Mouse (Mus musculus) embryonic facial prominence, embryonic 13.5 days (tissue): ENCODE data around the gene Lmo3. TPM values are rescaled to one million over a fixed set of nuclear protein-coding genes. Genes with fewer than 3 reads are reported as not detected.

ENCODE experiments used
- ATAC-seq: fragments of 200-750 bp; cut with Nextera tagmentation; 2 replicates; pipeline ENCODE4 v1.8.0; 2017; ENCODE audit warnings: low read depth; ENCODE audit not compliant: insufficient number of reproducible peaks, insufficient read depth, low FRiP score, low TSS enrichment
- H3K27ac ChIP-seq: fragments of 300-500 bp; sonication (generic); 2 replicates; pipeline ENCODE4 v1.5.1; 2015; ENCODE audit warnings: moderate library complexity, mild to moderate bottlenecking, inconsistent platforms
- H3K27me3 ChIP-seq: fragments of 300-500 bp; sonication (generic); 2 replicates; pipeline ENCODE4 v1.6.1; 2015; ENCODE audit warnings: mild to moderate bottlenecking, inconsistent platforms
- H3K36me3 ChIP-seq: fragments of 300-500 bp; sonication (generic); 2 replicates; pipeline ENCODE4 v1.6.1; 2015; ENCODE audit warnings: mild to moderate bottlenecking, inconsistent platforms
- H3K4me1 ChIP-seq: fragments of 300-500 bp; sonication (generic); 2 replicates; pipeline ENCODE4 v1.6.1; 2015; ENCODE audit warnings: inconsistent platforms
- H3K4me2 ChIP-seq: fragments of 300-500 bp; sonication (generic); 2 replicates; pipeline ENCODE4 v1.6.1; 2015; ENCODE audit warnings: moderate library complexity, mild to moderate bottlenecking, inconsistent platforms
- H3K4me3 ChIP-seq: fragments of 300-500 bp; sonication (generic); 2 replicates; pipeline ENCODE4 v1.5.1; 2015; ENCODE audit warnings: mild to moderate bottlenecking, inconsistent platforms
- H3K9ac ChIP-seq: fragments of 300-500 bp; sonication (generic); 2 replicates; pipeline ENCODE4 v1.6.1; 2015; ENCODE audit warnings: mild to moderate bottlenecking, inconsistent platforms
- H3K9me3 ChIP-seq: fragments of 300-500 bp; sonication (generic); 2 replicates; pipeline ENCODE4 v1.6.1; 2016; ENCODE audit warnings: inconsistent platforms
- WGBS: fragments of 180-500 bp; shearing (Covaris S2); methylation state at CpG from one replicate; pipeline ENCODE4 v1.1.7; 2015; ENCODE audit warnings: mixed read lengths; 5-methylcytosine and 5-hydroxymethylcytosine counted together
- polyA plus RNA-seq: library from polyadenylated mRNA; unstranded; fragments of >200 nt; fragmentation: Nextera tagmentation; extraction: Ambion mirVana; gene quantifications from 2 replicates; pipeline ENCODE4 v1.2.1, GENCODE M21; 2015

The Lmo3 gene
- polyA plus RNA-seq, 1 experiment from 2014 or later: 6.6 TPM

- no peak overlapping the region for H3K4me2 ChIP-seq
- no peak overlapping the region for H3K27ac ChIP-seq
- no peaks in the 10 kb centered on the region for H3K36me3 ChIP-seq
- no peak overlapping the region for H3K4me3 ChIP-seq
- no peaks in the 10 kb centered on the region for H3K27me3 ChIP-seq
- H3K9ac ChIP-seq: no peak overlapping the region
- H3K9me3 ChIP-seq: no peaks in the 10 kb centered on the region
- 85% methylated on average over 3 of the region's 3 CpGs for WGBS
- H3K4me1 ChIP-seq: no peaks in the 10 kb centered on the region
- no peak for ATAC-seq
Observed at GRCm38 (mm10) chr6:138350587-138351345, 231.0 kb downstream of the Lmo3 start.

- no peaks in the 10 kb centered on the region for H3K36me3 ChIP-seq
- no peak overlapping the region for H3K4me2 ChIP-seq
- 92% methylated on average over 4 of the region's 4 CpGs for WGBS
- H3K27me3 ChIP-seq: no peaks in the 10 kb centered on the region
- no peak overlapping the region for H3K9ac ChIP-seq
- ATAC-seq: no peak
- peaks cover 9% of the 10 kb centered on the region for H3K9me3 ChIP-seq
- no peak overlapping the region for H3K4me3 ChIP-seq
- H3K4me1 ChIP-seq: no peaks in the 10 kb centered on the region
- H3K27ac ChIP-seq: no peak overlapping the region
Observed at GRCm38 (mm10) chr6:138346558-138346957, 235.2 kb downstream of the Lmo3 start.

- peaks cover 3% of the 10 kb centered on the region; the same call in 1 of the 2 replicates for H3K9me3 ChIP-seq
- no peak overlapping the region for H3K27ac ChIP-seq
- no peak overlapping the region for H3K4me3 ChIP-seq
- H3K9ac ChIP-seq: no peak overlapping the region
- no peak for ATAC-seq
- no peaks in the 10 kb centered on the region for H3K27me3 ChIP-seq
- H3K4me2 ChIP-seq: no peak overlapping the region
- H3K4me1 ChIP-seq: no peaks in the 10 kb centered on the region
- H3K36me3 ChIP-seq: no peaks in the 10 kb centered on the region
- 83% methylated on average over 4 of the region's 4 CpGs for WGBS
Observed at GRCm38 (mm10) chr6:138335858-138336257, 245.9 kb downstream of the Lmo3 start.

- H3K4me2 ChIP-seq: no peak overlapping the region
- no peaks in the 10 kb centered on the region for H3K36me3 ChIP-seq
- no peaks in the 10 kb centered on the region for H3K27me3 ChIP-seq
- H3K27ac ChIP-seq: no peak overlapping the region
- no peak overlapping the region for H3K9ac ChIP-seq
- H3K4me1 ChIP-seq: no peaks in the 10 kb centered on the region
- WGBS: 83% methylated on average over 7 of the region's 7 CpGs
- H3K9me3 ChIP-seq: no peaks in the 10 kb centered on the region
- no peak overlapping the region for H3K4me3 ChIP-seq
- ATAC-seq: no peak
Observed at GRCm38 (mm10) chr6:138333991-138334390, 247.8 kb downstream of the Lmo3 start.

GRCm38 (mm10) chr6:138325744-138326400, 255.9 kb downstream of the Lmo3 start:
- ATAC-seq: no peak
- H3K36me3 ChIP-seq: no peaks in the 10 kb centered on the region
- WGBS: 37% methylated on average over 3 of the region's 3 CpGs

GRCm38 (mm10) chr6:138325145-138325544, 256.6 kb downstream of the Lmo3 start:
- no peak overlapping the region for H3K27ac ChIP-seq
- H3K4me2 ChIP-seq: no peak overlapping the region
- no peaks in the 10 kb centered on the region for H3K27me3 ChIP-seq
- no peak overlapping the region for H3K9ac ChIP-seq
- no peaks in the 10 kb centered on the region for H3K36me3 ChIP-seq
- no peaks in the 10 kb centered on the region for H3K9me3 ChIP-seq
- no peak overlapping the region for H3K4me3 ChIP-seq
- no peak for ATAC-seq
- no peaks in the 10 kb centered on the region for H3K4me1 ChIP-seq
- WGBS: 57% methylated on average over 3 of the region's 3 CpGs

More at GRCm38 (mm10) chr6:138325744-138326400, 255.9 kb downstream of the Lmo3 start:
- Histone ChIP-seq H3K4me1 (no peaks in the 10 kb centered on the region), H3K9me3 (no peaks in the 10 kb centered on the region), H3K4me3 (no peak overlapping the region), H3K9ac (no peak overlapping the region), H3K27ac (no peak overlapping the region), H3K27me3 (no peaks in the 10 kb centered on the region), H3K4me2 (no peak overlapping the region)

- Histone ChIP-seq H3K9ac (no peak overlapping the region), H3K27ac (no peak overlapping the region), H3K27me3 (no peaks in the 10 kb centered on the region), H3K4me3 (no peak overlapping the region), H3K4me2 (no peak overlapping the region), H3K36me3 (no peaks in the 10 kb centered on the region), H3K4me1 (no peaks in the 10 kb centered on the region), H3K9me3 (no peaks in the 10 kb centered on the region)
- ATAC-seq: no peak
- WGBS: 92% methylated on average over 14 of the region's 14 CpGs
Observed at GRCm38 (mm10) chr6:138323325-138323724, 258.4 kb downstream of the Lmo3 start.

GRCm38 (mm10) chr6:138320190-138320737, 261.5 kb downstream of the Lmo3 start:
- ATAC-seq: no peak
- Histone ChIP-seq H3K4me2 (no peak overlapping the region), H3K27me3 (no peaks in the 10 kb centered on the region), H3K9me3 (no peaks in the 10 kb centered on the region), H3K4me1 (no peaks in the 10 kb centered on the region), H3K36me3 (no peaks in the 10 kb centered on the region), H3K27ac (no peak overlapping the region), H3K9ac (no peak overlapping the region), H3K4me3 (no peak overlapping the region)
- WGBS: 78% methylated on average over 8 of the region's 8 CpGs

Other genes starting within 250 kb of the Lmo3 start
- not detected in 2 replicates for gene Igbp1b, start 76.6 kb upstream of the Lmo3 start, polyA plus RNA-seq